Mouse (Mus musculus): ENCODE data around the gene Thrb.

The Thrb gene

GRCm38 (mm10) chr14:17713297-17713904 is 53.3 kb downstream of the Thrb start:
- no peak for DNase-seq (ENCODE audit: low spot score)

DNA sequence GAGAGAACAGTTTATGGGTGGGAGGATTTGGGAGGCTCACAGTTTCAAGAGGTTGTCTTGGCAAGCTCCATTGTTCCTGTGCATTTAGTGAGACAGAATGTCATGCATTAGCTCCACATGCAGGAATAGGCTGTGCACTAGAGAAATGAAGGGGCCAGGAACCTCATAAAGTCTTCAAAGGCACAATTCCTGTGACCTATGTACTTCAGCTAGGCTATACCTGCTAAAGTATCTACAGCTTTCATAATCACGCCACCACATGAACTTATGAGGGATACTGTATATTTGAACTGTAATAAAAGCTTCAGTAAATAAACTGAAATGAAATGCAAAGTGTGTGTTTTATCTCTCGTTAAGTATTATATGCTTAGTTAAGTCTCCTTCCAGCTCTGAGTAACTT is 59.4 kb downstream of the Thrb start:
- DNase-seq (ENCODE audit: low spot score), result no peak

DNA sequence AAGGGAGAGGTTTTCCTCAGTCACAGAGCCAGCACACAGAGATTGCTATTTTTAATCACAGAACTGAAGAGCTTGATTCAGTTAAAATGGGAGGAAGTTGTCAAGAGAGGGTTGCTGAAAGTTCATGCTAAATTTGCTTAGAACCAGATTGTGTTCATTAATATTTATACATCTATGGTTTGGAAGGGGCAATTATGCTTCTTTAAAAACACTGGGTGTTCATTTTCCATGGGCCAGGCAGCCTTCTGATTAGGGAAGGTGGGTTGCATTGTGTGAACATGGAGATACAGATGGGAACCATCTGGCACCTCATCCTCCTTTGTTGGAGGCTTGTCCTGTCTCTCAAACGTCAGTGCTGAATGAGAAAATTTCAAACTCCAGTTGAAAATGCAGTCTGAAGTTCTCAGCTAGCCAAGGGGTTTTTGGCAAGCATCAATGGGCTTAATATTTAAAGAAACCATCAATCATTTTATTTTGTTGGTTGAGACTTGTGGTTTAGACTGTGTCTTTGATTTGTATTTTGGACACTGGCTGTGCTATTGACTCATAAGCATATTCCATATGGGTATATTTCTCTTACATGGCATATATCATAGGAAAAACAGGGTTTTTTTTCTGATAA is 62.9 kb downstream of the Thrb start:
- DNase-seq (ENCODE audit: low spot score), result no peak

- DNase-seq (ENCODE audit: low spot score), result no peak
Measured at GRCm38 (mm10) chr14:17724577-17724976, 64.5 kb downstream of the Thrb start.

- no peak for DNase-seq (ENCODE audit: low spot score)
Measured at GRCm38 (mm10) chr14:17726906-17727305, 66.8 kb downstream of the Thrb start.

GRCm38 (mm10) chr14:17727878-17728277 is 67.8 kb downstream of the Thrb start:
- DNase-seq (ENCODE audit: low spot score), result no peak

DNA sequence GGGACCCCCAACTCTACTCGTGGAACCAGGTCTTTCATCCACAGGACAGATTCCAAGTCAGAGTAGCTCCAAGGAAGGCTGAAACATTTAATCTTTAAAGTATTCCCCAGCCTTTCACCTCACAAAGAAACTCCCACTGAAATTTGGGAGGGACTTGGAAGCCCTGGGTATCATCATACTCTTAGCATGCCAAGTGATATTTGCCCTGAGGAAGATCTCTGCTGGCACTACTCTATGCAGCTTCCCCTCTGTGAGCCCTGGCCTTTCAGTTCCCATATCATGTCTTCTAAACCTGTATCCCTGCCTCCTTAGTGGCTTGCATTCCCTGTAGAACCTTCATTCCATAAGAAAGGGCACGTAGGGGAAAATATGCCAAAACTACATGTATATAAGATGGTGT is 68.8 kb downstream of the Thrb start:
- no peak for DNase-seq (ENCODE audit: low spot score)

DNA sequence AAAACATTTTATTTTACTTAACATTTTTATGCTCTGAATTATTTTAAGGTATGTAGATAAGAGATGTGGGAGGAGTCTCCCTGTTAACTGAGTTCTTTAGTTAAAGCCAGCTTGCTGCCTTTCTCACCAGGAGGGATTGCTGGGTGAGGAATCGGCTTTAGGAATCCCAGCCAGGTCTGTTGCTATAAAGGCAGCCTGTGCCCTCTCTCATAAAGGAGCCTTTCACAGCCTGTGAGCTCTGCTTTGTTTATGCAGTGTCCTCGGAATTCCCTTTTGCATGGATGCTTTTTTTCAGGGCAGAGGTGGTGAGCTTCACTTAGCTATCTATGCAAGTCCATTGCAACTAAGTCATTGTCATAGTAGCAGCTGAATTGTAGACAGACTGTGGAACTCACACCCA is 71.0 kb downstream of the Thrb start:
- DNase-seq (ENCODE audit: low spot score), result no peak

GRCm38 (mm10) chr14:17733077-17733778 is 73.2 kb downstream of the Thrb start:
- DNase-seq (ENCODE audit: low spot score), result no peak

DNA sequence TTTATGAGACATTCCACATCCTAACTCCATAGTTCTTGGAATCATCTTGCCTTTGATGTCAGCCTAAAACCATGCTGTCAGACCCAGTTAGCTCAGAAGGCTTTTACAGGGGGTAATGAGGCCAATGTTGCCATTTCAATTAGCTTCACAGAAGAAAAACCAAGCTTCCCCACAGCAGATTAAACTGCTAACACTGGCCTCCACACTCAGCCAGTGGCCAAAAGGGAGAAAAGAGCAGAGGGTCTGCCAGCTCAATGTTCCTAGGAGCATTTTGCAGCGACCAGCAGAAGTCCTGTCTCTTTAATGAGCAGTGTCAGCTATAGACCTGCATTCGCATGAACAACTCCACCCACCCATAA is 73.7 kb downstream of the Thrb start:
- no peak for DNase-seq (ENCODE audit: low spot score)

- DNase-seq (ENCODE audit: low spot score), result no peak
Measured at GRCm38 (mm10) chr14:17735440-17735839, 75.4 kb downstream of the Thrb start.

DNA sequence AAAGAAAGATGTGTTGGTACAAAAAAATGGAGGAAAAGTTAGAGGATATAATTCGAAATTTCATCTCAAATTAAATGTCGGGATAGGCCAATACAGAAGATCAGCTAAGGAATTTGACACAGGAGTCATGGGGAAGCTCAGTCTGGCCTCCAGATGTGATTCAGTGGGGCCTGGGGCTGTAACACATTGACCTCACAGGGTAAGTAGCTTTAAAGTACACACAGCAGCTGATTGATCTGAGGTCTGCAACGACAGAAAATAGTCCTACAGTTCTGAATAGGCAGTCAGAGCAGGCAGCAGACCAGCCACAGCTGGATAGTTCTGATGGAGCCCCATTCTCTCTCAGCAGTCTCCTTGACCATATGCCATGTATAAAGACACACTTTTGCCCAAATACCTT is 80.8 kb downstream of the Thrb start:
- DNase-seq (ENCODE audit: low spot score), result no peak

DNA sequence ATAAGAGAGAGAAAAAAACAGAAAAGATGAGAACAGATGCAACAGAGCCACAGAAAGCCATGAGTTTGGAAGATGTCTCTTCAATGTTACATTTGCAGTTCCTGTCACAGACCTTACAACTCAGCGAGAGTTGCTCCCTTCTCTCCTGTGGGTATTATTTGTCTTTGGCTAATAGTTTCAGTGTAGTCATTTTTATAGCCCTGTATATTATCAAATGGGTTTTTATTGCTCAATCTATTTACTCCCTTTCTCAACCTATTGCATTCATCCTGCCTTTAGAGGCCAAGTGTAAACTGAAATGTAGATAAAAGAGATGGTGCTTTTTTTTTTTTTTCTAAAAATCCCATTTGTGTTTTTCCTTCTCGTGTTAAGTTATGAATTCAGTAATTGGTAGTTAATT is 82.2 kb downstream of the Thrb start:
- DNase-seq (ENCODE audit: low spot score), result no peak

DNA sequence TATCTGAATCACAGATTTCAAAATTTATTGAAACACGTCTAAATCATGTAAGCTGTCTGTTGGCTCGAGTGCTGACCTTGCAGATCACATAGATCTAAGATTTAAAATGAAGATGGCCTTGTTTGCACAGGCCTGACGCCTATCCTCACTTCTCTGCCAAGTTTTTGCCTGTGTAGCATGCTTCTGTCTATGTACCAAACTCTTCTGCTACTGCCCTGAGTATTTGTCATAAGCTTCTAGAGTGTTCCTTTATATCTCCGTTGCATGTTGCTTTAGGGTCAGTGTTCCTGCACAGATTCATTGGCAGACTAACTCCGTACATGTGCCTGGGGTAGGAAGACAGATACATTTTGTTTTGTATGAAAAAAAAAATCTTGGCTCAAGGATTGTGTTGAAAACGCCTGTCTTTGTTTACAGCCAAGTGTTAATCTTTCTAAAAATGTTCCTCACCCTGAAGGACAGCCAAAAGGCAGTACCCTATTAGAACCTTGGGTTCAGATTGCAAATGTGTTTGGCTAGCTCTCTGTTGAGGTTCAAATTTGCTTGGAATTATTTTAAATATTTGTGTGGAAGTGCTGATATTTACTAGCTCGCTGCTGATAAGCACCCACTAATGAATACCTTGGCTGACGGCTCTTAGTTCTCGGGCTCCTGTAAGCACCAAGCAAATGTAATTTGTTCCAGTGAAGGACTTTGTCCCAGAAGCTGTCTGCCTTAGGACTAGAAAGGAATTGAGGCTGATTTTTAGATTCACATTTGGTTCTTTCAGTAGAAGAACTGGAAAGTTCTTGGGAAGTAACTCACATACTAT is 83.0 kb downstream of the Thrb start:
- DNase-seq (ENCODE audit: low spot score), result no peak

DNA sequence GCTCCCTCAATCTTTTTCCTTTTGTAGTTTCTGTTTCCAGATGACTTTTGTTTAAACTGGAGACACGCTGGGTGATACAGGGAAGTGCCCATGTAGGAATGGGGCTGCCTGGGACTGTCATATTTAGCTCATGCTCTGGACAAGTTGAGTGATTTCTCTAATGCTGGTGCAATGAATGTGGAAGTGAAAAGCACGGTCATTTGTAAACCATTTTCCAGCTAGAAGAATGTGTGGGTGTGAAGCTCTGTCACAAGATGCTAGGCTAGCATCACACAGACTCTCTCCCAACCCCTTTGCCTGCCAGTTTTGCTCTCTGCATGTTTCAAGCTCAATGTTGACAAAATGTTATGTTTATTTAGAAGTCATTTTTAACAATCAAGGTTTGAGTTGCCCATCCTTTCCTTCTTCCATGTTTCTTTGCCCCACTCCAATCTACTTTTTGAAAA is 83.7 kb downstream of the Thrb start:
- DNase-seq (ENCODE audit: low spot score), result no peak

GRCm38 (mm10) chr14:17747922-17748321 is 87.9 kb downstream of the Thrb start:
- DNase-seq (ENCODE audit: low spot score), result no peak

DNA sequence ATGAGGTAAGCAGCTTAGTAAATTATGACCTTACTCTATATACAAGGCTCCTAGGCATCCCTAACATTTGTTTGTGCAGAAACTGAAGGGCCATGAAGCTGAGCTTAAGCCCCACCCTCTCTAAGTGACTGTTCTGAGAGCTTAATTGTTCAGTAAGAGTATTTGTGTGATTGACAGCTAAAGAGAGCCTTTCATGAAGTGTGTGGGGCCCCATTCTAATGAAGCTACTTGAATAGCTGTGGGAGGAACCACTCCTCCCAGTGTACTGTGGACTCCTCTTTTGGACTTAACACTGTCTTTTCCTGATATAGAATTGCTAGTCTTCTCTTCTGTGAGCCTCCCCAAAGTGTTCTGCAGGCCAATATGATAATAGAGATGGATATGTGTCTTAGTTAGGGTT is 88.9 kb downstream of the Thrb start:
- no peak for DNase-seq (ENCODE audit: low spot score)

- no peak for DNase-seq (ENCODE audit: low spot score)
Measured at GRCm38 (mm10) chr14:17751911-17752310, 91.8 kb downstream of the Thrb start.

DNA sequence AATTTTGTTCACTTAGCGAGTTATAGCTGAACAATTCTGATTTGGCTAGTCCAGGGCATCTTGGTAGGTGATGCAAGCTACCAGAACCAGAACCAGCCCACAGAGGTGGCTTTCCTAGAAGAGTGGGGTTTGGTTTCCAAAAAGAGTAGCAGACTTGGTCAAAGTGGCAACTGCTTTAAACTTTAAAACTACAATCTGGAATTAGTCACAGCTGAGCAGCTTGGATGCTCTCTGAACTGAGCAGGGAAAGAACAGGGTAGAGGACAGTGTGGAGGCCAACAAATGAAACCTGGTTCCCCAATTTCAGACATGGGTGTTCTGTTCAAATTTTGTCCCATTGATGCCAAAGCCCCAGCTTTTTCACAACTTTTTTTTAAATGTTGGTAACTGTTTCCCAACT is 93.4 kb downstream of the Thrb start:
- no peak for DNase-seq (ENCODE audit: low spot score)

- no peak for DNase-seq (ENCODE audit: low spot score)
Measured at GRCm38 (mm10) chr14:17756732-17757131, 96.7 kb downstream of the Thrb start.

- no peak for DNase-seq (ENCODE audit: low spot score)
Measured at GRCm38 (mm10) chr14:17767987-17768386, 107.9 kb downstream of the Thrb start.

- DNase-seq (ENCODE audit: low spot score), result no peak
Measured at GRCm38 (mm10) chr14:17774404-17774803, 114.3 kb downstream of the Thrb start.

GRCm38 (mm10) chr14:17781921-17782320 is 121.9 kb downstream of the Thrb start:
- no peak for DNase-seq (ENCODE audit: low spot score)
